Mouse (Mus musculus) urinary bladder, postnatal 36 days (tissue): ENCODE results near the gene Kpna4.
"Not testable (repeated sequence)": the region's sequence is repeated elsewhere in the genome, so short reads cannot be mapped to it uniquely, and the experiment has no call there.

Experiments used
- DNase-seq, 2 experiments: peaks; one replicate each; pipeline ENCODE4 v3.0.0; 2022; ENCODE audit warnings: low spot score in 2 of 2, mixed read lengths in 1 of 2

Gene Kpna4

DNA sequence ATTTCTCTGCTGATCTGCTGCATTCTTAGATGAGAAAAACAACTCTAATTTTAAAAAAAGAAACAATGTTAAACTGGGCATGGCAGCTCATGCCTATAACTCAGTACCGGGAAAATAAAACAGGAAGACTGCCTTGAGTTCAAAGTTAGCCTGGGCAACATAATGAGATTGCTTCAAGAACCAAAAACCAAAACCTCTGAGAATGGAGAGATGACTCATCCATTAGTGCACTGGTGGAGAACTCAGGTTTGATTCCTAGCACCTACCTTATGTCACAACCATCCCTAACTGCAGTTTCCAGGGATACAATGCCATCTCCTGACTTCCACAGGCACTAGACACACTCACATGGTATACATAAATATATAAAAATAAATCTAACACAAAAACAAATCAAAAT is 17.8 kb downstream of the Kpna4 start:
- no peak for DNase-seq

DNA sequence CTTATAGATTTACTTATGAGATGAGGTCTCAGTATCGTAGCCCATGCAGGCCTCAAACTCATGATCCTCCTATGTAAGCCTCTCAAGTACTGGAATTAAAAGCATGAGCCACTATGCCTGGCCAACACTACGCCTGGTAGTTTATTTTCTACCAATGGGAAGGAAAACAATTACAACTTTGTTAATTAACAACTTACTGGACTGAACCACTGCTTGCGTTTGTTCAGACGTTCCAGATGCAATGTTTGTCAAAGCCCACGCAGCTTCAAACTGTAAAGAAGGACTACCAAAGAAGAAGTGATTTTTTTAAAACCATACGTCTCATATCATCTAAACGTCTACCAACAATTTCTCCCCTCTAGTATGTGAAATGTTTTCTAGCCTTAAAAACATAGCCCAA is 32.5 kb downstream of the Kpna4 start:
- DNase-seq, result no peak

DNA sequence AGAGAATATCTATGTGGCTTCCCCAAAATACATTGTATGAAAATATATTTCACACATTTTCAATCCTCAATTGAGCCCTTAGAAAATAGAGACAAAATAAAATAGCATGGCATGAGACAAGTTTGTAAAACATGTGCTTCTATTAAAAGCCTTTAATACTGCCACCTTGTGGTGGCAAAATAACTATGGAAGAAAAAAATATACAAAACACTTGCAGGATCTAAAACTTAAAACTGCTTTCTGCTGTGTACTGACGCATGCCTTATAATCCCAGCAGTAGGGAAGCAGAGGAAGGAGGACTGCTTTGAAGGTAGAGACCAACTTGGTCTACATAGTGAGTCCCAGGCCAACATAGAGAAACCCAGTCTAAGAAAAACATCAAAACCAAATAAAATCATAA is 62.9 kb downstream of the Kpna4 start:
- no peak for DNase-seq

DNA sequence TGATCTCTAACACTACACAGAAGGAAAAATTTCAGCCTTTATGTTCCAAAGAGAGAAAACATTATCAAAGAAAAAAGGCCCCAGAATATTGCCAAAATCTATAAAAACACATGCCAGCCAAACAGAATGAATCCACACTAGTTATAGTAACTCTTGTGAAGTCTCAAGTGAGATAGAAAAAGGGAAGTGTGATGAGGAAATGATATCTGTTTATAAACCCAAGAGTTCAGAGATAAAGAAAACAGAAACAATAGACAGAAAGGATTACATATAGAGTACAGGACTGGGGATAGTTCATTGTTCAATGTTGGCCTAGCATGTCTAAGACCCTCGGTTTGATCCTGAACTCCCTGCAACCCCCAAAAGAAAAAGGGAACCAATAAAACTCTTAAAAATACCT is 64.1 kb downstream of the Kpna4 start:
- no peak for DNase-seq

DNA sequence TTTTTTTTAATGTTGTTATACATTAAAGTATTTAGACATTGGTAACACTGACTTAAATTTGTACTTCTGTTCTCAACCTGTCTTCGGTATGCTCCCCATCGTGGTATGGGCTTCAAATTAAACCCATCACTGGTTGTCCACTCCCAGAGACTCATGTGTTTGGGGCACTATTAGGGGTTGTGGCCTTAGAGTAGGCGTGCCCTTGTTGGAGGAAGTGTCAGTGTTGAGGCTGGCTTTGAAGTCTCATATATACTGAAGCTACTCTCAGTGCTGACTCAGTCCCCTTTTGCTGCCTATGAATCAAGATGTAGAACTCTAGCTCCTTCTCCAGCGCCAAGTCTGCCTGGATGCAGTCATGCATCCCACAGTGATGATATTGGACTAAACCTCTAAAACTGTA is 66.2 kb downstream of the Kpna4 start:
- DNase-seq, result no peak

DNA sequence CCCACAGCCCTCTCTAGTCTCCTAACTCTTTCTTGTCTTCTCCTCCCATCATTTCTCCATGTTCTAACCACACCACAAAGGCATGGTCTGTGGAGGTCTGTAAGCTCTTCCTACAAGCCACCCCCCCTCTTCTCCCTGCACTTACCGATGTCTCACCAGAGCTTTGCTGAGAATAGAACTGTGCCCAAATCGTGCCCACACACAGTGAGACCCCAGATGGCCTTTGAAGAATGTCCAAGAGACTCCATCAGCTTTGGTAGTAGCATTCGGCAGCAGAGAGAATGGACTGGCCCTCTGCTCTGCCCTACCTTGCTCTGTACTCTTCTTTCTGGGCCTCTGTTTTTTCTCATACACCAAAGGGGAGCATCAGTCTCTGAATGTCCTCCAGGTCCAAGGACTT is 71.0 kb downstream of the Kpna4 start:
- DNase-seq, result no peak

DNA sequence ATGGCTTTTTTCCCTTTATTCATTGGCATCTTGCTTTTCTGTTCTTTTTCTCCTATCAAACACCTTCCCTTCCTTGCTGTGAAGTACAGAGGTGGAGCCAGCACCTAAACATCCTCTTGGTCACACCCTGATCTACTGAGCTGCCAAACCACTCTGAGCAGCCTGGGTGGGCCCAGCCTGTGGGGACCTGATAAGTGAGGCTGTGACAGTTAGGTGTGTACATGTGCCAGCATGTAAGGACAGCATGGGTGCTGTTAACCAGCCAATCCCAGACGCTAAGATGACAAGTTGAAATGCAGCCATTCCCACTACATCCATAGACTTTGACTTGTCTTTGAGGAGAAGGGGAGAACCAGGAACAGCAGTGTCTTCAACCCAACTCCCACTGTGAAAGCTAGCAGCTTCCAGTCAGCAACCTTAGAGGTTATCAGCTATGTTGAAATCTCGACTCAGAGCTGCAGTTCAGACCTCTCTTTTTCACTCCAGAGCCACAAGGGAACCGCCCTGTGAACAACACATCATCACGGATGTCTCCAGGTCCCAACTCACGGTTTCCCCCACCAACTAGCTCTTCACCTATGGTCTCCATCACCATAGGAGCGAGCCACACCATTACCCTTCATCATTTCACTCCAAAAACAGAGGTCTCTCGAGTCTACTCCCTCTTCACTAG is 72.0 kb downstream of the Kpna4 start:
- no peak for DNase-seq

DNA sequence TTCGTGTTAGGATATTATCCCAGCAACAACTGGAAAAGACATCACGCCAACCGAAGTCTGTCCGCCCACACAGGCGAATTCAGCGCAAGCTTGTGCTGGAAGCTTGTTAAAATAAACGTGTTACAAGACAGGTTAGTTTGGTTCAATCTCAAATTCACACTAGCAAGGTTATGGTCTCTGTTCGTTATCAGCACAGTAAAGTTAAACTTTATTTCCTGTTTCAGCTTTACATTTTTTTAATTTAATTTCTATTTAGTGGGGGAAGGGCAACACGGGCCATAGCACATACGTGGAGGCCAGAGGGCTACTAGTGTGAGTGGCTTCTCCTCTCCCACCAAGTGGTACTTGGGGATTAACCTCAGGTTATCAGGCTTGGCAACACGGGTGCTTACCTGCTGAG is 75.0 kb downstream of the Kpna4 start:
- no peak for DNase-seq

DNA sequence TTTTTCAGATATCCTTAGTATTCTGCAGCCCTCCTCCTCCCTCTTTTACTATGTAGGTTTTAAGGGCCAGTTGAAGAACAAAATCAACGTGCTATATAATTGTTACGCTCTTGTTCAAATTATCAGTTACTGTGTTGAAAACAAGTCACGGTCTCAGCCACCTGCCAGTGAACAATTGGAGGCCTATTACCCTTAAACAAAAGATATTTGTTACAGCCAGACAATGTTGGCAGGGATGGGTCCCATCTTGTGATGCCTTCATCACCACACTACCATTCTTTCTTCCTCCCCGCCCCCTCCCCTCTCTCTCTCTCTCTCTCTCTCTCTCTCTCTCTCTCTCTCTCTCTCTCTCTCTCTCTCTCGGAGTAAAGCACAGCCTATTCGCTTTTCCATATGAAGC is 77.9 kb downstream of the Kpna4 start:
- DNase-seq, result no peak

DNA sequence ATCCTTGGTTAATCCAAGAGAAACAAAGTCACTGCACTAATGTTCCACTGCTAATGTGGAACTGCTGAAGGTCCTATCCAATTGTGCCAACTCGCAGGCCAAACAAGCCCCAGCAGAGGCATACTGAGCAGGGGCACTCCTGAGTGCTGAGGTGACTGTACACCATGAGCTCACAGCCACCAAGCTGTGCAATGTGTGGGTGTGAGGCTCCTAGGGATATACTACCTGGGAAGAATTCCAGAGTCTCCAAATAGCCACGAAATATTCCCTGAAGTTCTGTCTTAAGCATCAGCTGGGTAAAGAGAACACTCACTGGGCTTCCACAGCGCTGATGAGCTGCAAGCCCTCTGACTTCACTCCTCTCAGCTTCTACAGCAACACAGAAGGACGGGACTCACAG is 79.2 kb downstream of the Kpna4 start:
- no peak for DNase-seq

DNA sequence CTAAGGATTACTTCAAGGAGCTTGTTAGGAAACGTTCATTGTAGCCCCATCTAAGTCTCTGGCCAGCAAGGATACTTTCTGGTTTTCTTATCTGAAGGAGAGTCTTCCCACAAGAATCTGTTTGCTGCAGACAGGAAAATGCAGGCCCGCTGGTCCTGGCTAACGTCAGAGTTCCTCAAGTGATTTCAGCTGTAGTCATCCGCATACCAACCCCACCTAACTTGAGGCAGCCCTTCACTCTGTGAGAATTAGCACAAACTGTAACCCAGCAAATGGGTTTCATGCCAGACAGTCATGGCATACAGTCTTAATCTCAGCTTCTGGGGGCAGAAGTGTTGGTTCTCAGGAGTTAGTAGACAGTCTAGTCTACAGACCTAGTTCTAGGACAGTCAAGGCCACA is 80.4 kb downstream of the Kpna4 start:
- DNase-seq, result no peak

DNA sequence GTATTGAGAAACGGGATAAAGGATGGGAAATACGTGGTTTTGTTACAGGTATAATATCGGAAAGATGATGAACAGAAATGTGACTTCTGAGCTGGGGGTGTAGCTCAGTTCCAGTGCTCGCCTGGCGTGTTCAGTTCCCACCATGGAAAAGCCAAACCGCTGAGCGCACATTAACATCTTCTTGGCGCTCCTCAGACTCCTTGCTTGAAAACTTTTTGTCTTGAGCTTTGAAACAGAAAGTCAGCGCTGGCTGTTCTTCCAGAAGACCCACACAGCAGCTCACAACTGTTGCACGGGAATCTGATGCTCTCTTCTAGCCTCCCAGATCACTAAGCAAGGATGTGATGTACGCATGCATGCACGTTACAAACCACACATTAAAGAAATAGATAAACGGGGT is 81.2 kb downstream of the Kpna4 start:
- no peak for DNase-seq

DNA sequence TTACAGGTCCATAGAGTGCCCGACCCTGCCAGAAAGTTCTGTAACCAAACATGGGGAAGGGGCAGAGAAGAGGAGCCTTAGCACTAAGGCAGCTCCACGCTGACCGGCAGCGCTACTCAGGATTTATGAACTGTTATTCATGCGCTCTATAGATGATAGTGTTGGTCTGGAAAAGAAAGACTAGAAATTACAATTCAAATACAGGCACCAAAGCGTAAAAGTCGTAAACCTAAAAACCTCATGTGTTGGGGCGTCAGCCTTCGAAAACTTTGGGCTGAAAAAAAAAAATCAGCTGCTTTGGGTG is 81.6 kb downstream of the Kpna4 start:
- DNase-seq, result no peak

DNA sequence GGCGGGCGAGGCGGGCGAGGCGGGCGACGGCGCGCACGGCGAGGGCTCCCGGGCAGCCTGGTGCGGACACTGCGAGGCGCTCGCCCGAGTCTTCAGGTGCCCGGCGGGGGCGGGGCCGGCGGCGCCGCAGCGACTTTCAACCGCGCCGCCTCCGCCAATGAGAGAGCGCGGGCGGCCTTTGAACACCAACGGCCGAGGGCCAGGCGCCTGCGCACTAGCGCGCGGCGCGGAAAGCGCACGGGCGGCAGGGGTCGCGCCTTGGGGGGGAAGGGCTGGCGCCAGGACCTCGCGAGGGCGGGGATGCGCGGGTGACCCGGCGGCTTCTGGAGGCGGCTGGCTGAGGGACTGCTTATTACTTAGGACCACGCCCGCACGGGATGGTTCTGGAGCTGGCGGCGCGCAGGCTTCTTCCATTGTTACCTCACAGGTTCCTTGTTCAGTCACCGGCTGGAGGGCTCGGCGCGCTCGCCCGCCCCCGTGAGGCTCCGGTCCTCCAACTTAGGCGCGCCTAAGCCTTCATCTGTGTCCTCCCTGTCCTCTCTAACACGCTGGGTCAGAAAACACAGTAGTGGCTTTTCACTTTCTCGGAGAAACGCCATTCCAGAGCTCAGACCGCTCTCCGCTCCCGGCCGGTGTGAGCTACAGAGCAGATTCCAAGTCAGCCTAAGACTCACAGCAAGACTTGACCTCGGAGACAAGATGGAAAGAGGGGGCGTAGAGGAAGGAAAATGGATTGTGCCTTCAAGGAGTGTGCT is 82.1 kb downstream of the Kpna4 start, which contains the start of gene Trim59:
Gene Trim59, minus strand, starts transcription at position 111 of the 755 bp plus-strand sequence.
- DNase-seq, result peak; percentile 77 to 89

DNA sequence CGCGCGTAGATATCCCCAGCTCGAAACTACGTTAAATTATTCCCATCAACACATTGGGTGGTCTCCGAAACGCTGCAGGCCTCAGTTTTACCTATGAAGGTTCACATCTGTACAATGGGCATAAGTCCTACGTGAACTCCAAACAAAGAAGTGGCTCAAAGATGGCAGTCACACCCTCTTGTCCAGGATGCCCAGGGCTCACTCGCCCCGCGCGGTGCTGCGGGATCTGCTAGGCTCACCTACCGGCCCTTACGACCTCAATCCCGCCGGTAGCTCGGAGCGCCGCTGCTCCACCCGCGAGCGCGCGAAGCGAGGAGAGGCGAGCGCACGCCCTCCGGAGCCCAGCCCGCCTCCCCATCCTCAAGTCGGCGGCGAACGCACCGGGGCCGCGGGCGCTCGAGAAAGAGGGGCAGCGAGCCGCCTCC is 82.7 kb downstream of the Kpna4 start:
- DNase-seq, result no peak

DNA sequence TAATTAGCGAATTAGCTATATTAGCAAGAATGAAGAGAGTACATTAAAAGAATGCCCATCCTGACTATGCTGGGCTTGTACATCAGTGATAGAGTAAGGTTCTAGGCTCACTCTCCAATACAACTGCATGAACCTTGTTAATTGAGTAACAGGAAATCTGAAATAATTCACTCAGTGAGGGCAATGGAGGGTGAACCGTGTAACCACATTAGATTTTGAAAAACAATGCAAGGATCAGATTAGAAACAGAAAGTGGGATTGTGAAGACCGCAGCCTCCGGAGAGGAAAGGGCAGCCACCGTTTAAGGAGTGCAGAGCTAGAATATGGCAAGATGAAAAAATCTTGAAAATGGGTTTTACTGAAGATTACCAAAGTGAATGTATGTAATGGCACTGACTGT is 85.6 kb downstream of the Kpna4 start:
- no peak for DNase-seq

DNA sequence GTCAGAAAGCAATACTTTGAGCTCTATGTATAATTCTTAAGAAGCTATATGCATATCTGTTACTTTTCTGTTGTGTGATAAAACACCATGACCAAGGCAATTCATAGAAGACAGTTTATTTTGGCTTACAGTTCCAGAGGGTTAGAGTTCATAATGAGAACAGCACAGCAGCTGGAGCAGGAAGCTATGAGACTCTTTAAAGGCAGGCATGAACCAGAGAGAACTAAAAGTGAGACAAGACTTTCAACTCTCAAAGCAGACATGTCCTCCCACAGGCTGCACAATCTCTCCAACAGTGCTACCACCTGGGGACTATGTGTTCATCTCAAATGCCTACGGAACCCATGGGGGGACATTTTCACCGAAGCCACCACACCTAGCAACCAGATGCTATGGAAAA is 86.8 kb downstream of the Kpna4 start:
- no peak for DNase-seq

DNA sequence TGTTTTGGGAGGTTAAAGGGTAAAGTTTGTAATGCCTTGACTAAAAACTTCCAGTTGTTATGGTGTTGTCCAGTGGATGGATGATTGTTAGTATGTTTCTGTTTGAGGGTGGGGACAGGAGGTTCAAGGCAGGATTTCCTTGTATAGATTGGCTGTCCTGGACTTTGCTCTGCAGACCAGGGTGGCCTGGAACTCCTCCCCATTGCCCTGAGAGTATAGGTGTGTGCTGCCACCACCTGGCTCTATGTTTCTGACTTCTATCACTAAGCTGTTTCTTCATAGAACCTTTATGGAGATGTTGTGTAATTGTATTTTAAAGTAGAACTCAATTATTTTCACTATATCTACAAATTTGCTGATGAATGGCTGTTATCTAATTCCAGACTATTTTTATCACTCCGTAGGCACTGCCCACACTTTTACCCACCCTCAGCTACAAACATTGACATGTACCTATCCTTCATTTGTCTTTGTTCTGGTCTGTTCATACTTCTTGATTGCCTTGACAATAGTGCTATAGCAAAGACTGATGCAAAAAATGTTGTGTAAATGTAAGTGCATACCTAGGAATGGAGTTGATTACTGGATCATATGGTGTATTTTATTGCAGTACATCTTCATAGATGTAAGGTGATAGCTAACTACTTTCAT is 100.7 kb downstream of the Kpna4 start:
- no peak for DNase-seq

DNA sequence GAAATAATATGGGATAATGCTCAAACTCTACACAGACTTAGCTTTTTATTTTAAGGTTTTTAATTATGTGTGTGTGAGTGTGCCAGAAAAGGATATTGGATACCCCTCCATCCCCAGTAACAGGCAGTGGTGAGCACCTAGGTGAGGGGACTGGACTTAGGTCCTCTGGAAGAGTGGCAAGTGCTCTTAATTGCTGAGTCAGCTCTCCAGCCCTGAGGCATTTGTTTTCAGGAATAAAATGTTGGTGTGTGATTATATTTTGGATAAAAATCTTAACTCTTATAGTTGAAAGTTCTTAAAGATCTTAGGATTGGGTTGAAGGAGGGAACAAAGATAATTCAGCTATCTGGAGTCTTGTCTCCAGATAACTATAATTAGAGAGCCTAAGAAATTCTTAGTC is 106.1 kb downstream of the Kpna4 start:
- DNase-seq, result no peak

DNA sequence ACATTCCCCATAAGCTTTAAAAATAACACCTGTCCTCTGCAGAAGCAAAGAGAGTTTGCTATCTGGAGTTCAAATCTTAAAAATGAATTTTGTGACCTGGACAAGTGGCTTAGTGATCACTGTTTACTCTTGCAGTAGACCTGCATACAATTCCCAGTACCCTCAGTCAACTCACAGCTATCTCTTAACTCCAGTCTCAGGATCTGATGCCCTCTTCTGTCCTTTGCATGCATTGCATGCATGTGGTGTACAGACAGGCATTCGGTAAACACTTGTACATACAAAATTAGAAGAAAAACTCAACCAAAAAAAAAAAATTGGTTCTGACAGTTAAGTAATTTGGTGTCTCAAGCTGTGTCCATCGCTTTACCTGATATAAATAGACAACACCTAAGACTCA is 106.6 kb downstream of the Kpna4 start:
- DNase-seq, result no peak

DNA sequence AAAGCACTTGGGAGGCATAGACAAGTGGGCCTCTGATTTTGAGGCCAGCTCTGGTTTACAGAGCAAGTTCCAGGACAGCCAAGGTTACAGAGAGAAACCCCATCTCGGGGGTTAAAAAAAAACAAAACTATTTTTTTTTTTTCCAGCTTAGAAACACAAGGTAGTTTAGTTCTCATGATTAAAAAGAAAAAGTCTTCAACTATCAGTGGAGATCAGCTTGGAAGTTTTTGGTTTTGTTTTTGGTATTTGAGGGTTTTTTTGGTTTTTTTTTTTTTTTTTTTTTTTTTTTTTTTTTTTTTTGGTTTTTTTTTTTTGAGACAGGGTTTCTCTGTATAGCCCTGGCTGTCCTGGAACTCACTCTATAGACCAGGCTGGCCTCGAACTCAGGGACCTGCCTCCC is 108.3 kb downstream of the Kpna4 start:
- DNase-seq, result not testable (repeated sequence)

DNA sequence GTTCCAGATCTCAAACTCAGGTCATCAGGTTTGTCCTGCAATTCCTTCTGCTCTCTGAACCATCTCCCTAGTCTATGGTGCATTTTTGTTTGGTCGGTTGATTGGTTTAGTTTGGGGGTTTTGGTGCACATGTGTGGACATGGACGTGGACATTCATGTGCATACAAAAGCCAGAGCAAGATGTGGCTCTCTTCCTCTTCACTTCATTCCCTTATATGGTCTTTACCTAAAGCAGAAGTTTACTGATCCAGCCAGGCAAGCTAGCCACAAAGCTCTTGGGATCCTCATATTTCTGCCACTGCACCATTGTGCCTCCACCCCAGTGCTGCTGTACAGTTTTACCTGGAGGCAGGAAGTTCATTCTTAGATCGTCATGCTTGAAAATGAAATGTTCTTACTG is 109.7 kb downstream of the Kpna4 start:
- no peak for DNase-seq
